Mouse (Mus musculus) midbrain, embryonic 11.5 days (tissue): ENCODE measurements at regions not wholly inside any gene's neighbourhood (a gene's known extent, or its start where the extent isn't known, plus 50 kb on each side); places are given as distances from the start of the nearest gene placed in this dataset.

Experiments
- ATAC-seq: fragments of 200-750 bp; cut with Nextera tagmentation; 2 replicates; pipeline ENCODE4 v1.8.0; 2017; ENCODE audit warnings: moderate TSS enrichment, moderate library complexity; ENCODE audit not compliant: low FRiP score
- DNase-seq: peaks from one replicate; pipeline ENCODE4 v3.0.0; 2015; ENCODE audit warnings: low spot score; ENCODE audit errors: missing footprints
- H3K27ac ChIP-seq: fragments of 300-500 bp; sonication (generic); 2 replicates; pipeline ENCODE4 v1.5.1; 2014; ENCODE audit warnings: low read depth, low read length
- H3K27me3 ChIP-seq: fragments of 300-500 bp; sonication (generic); 2 replicates; pipeline ENCODE4 v1.6.1; 2014; ENCODE audit warnings: mild to moderate bottlenecking, low read length, moderate library complexity, mixed read lengths; ENCODE audit not compliant: control insufficient read depth, insufficient read depth
- H3K36me3 ChIP-seq: fragments of 300-500 bp; sonication (generic); 2 replicates; pipeline ENCODE4 v1.6.1; 2014; ENCODE audit warnings: mild to moderate bottlenecking, low read length, moderate library complexity, mixed read lengths; ENCODE audit not compliant: control insufficient read depth, insufficient read depth
- H3K4me1 ChIP-seq: fragments of 300-500 bp; sonication (generic); 2 replicates; pipeline ENCODE4 v1.6.1; 2014; ENCODE audit warnings: low read length; ENCODE audit not compliant: control insufficient read depth, insufficient read depth
- H3K4me2 ChIP-seq: fragments of 300-500 bp; sonication (generic); 2 replicates; pipeline ENCODE4 v1.6.1; 2014; ENCODE audit warnings: mild to moderate bottlenecking, moderate library complexity
- H3K4me3 ChIP-seq: fragments of 300-500 bp; sonication (generic); 2 replicates; pipeline ENCODE4 v1.5.1; 2014; ENCODE audit warnings: low read depth, low read length
- H3K9ac ChIP-seq: fragments of 300-500 bp; sonication (generic); 2 replicates; pipeline ENCODE4 v1.6.1; 2014; ENCODE audit warnings: low read length
- H3K9me3 ChIP-seq: fragments of 300-500 bp; sonication (generic); 2 replicates; pipeline ENCODE4 v1.6.1; 2016; ENCODE audit warnings: low read length; ENCODE audit not compliant: control insufficient read depth
- WGBS: fragments of 180-500 bp; shearing (Covaris S2); extraction: QIAGEN DNeasy Blood & Tissue Kit; methylation state at CpG from one replicate; pipeline ENCODE4 v1.1.7; 2014; 5-methylcytosine and 5-hydroxymethylcytosine counted together

DNA sequence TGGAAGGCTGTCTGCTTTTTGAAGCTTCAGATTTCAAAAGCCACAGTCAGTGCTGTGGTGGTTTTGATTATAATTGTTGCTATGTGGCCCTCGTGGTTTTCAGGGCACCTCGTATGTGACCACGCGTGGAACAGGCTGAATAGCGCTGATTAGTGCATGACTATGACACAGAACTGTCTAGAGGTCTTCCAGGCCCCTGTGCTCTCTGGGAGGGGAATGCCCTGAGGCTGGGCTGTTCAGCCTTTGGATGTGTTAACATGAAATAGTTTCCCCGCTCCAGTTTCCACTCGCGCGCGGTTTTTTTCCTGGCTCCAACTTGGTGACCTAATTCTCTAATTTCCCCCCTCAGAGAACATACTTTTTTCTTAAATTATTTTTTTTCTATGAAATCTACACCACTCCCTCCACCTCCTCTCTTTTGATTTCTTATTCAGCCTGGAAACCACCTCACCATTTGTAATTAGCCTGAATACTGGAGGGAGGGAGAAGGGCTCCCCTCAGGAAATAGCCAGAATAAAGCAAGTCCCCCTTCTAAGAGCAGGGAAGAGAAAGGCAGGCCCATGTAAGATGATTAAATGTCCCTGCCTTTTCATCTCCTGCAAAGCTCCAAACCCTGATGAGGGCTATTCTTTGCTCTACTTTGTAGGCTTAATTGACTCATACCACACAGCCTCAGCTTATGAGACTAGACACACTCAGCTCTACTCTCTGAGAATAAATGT lies 156.0 kb upstream of the Btg1 start:
- 60% methylated on average over 10 of the region's 10 CpGs for WGBS
- Histone ChIP-seq H3K36me3 (no peaks in the 10 kb centered on the region), H3K9me3 (no peaks in the 10 kb centered on the region), H3K4me3 (no peak overlapping the region), H3K27me3 (no peaks in the 10 kb centered on the region), H3K4me1 (no peaks in the 10 kb centered on the region), H3K4me2 (no peak overlapping the region), H3K27ac (no peak overlapping the region), H3K9ac (no peak overlapping the region)
- no peak for DNase-seq
- ATAC-seq = peak; percentile 59; the same call in 1 of the 2 replicates

- Histone ChIP-seq H3K4me1 (no peaks in the 10 kb centered on the region), H3K4me2 (no peak overlapping the region), H3K27me3 (no peaks in the 10 kb centered on the region), H3K9me3 (no peaks in the 10 kb centered on the region), H3K36me3 (no peaks in the 10 kb centered on the region), H3K27ac (no peak overlapping the region), H3K9ac (no peak overlapping the region), H3K4me3 (no peak overlapping the region)
- 87% methylated on average over 6 of the region's 6 CpGs for WGBS
- ATAC-seq = no peak
- no peak for DNase-seq
Measured at GRCm38 (mm10) chr10:96465967-96466366, 150.8 kb upstream of the Btg1 start.

DNA sequence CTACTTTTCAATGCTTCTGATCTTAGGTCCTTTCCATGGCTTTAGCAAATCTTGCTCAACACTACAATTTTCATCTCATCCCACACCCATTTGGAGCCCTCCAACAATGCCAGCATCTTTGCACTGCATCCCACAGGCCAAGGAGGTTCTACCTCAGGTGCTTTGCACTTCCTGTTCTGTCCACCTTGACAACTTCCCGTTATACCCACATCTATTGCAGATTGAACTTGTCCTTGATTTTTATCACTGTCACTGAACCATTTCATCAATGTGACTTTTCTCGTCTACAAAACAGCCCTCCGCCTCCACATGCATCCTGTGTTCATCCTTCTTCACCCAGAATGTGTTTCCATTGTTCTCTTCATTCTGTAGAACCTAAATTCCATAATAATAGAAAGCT lies 150.0 kb upstream of the Btg1 start:
- Histone ChIP-seq H3K4me3 (no peak overlapping the region), H3K4me2 (no peak overlapping the region), H3K4me1 (no peaks in the 10 kb centered on the region), H3K27ac (no peak overlapping the region), H3K36me3 (no peaks in the 10 kb centered on the region), H3K27me3 (no peaks in the 10 kb centered on the region), H3K9me3 (no peaks in the 10 kb centered on the region), H3K9ac (no peak overlapping the region)
- no peak for ATAC-seq
- no peak for DNase-seq
- WGBS = 87% methylated on average over 3 of the region's 3 CpGs

DNA sequence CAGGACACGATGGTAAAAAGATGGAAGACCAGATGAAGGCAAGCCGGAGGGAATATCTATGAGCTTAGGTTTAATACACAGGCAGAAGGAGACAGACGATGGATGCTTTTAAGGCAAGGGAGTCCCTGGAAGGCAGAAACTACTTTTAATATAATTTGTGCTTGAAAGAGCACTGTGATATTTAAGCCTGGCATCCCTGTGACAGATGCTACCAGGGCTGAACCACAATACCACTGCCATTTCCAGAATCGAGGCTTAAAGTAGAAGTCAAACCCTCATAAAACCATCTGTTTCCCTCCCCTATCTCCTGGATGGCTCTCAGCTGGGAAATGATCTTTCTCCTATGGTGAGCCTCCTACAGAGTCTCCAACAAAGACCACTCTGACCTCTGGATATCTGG lies 149.1 kb upstream of the Btg1 start:
- Histone ChIP-seq H3K27me3 (no peaks in the 10 kb centered on the region), H3K36me3 (no peaks in the 10 kb centered on the region), H3K9ac (no peak overlapping the region), H3K4me1 (no peaks in the 10 kb centered on the region), H3K4me2 (no peak overlapping the region), H3K27ac (no peak overlapping the region), H3K4me3 (no peak overlapping the region), H3K9me3 (no peaks in the 10 kb centered on the region)
- DNase-seq (no peak), ATAC-seq (no peak)
- WGBS = 90% methylated on average over 4 of the region's 4 CpGs

DNA sequence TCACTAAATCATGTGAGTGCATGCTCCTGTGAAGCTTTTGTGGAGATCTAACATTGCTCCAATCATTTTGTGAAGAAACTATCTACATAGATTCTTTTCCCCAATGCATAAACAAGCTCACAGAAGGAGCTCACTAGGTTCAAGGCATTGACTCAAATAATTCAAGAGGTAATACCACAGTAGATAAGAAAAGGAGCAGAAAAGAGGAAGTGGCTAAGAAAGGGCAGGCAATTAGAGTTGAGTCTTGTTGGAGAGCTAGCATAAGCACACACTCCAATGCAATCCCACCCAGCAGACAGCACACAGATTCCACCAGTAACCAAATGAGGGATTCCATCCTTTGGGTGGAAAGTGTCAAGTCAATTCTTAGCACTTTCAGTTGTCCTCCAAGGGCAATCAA lies 145.3 kb upstream of the Btg1 start:
- H3K36me3 ChIP-seq = no peaks in the 10 kb centered on the region
- H3K4me1 ChIP-seq = no peaks in the 10 kb centered on the region

DNA sequence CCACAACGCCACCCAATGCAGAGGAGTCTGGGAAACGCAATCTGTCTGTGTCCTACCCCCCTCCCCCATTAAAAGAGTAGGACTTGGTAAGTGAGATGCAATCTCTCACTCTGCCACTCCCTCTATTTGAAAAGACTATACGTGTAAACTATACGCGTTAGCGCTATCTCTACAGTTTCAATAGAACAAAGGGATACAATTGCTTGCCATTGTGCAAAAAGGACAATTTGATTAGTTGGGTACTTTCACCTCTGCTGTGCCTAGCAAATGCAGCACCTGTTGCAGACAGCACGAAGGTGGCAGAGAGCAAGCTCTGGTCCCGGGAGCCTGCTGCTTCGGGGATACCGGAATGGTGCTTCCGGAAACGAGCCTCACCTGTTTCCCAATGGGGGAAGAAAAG lies 137.5 kb upstream of the Btg1 start:
- 76% methylated on average over 12 of the region's 12 CpGs for WGBS
- no peak for ATAC-seq
- Histone ChIP-seq H3K9ac (no peak overlapping the region), H3K36me3 (no peaks in the 10 kb centered on the region), H3K4me3 (no peak overlapping the region), H3K9me3 (no peaks in the 10 kb centered on the region), H3K4me2 (no peak overlapping the region), H3K27me3 (no peaks in the 10 kb centered on the region), H3K27ac (no peak overlapping the region), H3K4me1 (0 out of 2 replicates have a peak, but pooled peaks cover 3% of the 10 kb centered on the region)
- DNase-seq = no peak

More for the DNA sequence above, 145.3 kb upstream of the Btg1 start:
- Histone ChIP-seq H3K27me3 (no peaks in the 10 kb centered on the region), H3K27ac (no peak overlapping the region), H3K9me3 (no peaks in the 10 kb centered on the region), H3K4me2 (no peak overlapping the region), H3K9ac (no peak overlapping the region), H3K4me3 (no peak overlapping the region)
- DNase-seq (no peak), ATAC-seq (no peak)

- Histone ChIP-seq H3K36me3 (no peaks in the 10 kb centered on the region), H3K4me2 (no peak overlapping the region), H3K9ac (no peak overlapping the region), H3K27ac (no peak overlapping the region), H3K9me3 (no peaks in the 10 kb centered on the region), H3K27me3 (no peaks in the 10 kb centered on the region), H3K4me3 (no peak overlapping the region), H3K4me1 (0 out of 2 replicates have a peak, but pooled peaks cover 3% of the 10 kb centered on the region)
- ATAC-seq (no peak), DNase-seq (peak; percentile 85)
- WGBS = 82% methylated on average over 8 of the region's 8 CpGs
Measured at GRCm38 (mm10) chr10:96479786-96480185, 137.0 kb upstream of the Btg1 start.

DNA sequence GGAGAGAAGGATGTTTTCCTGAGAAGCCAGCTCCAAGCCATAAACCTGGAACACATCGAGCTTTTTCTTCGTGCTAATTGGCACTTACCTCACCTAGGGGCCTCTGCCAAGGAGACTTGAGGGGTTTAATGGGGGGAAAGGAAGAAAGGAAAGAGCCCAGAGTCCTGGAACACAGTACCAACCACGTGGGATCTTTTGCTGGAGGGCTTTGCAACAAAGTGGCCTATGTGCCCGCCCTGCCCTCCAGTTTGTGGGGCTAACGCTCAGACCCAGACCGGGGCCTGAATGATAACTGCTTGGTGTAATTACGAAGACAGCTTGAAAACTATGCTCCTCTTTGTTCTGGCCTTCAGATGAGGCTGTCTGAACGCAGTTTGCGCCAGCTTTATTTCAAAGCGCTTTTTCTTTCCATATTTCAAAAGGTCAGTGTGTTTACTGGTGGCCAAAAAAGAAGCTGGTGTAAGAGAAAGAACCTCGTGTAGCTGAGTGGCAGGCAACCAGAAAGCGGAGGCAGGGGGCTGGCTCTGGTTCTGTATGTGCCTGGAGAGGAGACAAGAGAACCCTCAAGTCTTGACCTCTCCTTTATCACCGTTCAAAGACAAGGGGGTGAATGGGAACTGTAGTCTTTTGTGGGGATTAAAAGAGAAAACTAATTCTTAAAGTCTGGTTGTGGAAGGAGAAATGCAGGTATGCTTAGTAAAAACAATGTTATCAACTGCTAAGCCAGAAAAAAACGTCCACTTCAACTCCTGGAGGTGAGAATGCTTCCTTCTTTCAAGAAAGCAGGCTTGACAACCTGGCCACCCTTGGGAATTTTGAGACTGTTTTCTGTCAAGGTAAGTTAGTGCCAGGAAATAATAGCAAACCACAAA lies 136.1 kb upstream of the Btg1 start:
- H3K9me3 ChIP-seq = no peaks in the 10 kb centered on the region
- 60% methylated on average over 14 of the region's 14 CpGs for WGBS
- no peak overlapping the region for H3K9ac ChIP-seq
- DNase-seq = peak; percentile 86
- H3K4me3 ChIP-seq = no peak overlapping the region
- H3K27ac ChIP-seq = no peak overlapping the region
- ATAC-seq = no peak
- H3K4me1 ChIP-seq = 0 out of 2 replicates have a peak, but pooled peaks cover 3% of the 10 kb centered on the region
- no peaks in the 10 kb centered on the region for H3K27me3 ChIP-seq
- no peak overlapping the region for H3K4me2 ChIP-seq
- no peaks in the 10 kb centered on the region for H3K36me3 ChIP-seq

- no peak for DNase-seq
- Histone ChIP-seq H3K27ac (no peak overlapping the region), H3K4me2 (no peak overlapping the region), H3K9ac (no peak overlapping the region), H3K36me3 (no peaks in the 10 kb centered on the region), H3K4me1 (0 out of 2 replicates have a peak, but pooled peaks cover 3% of the 10 kb centered on the region), H3K9me3 (no peaks in the 10 kb centered on the region), H3K4me3 (no peak overlapping the region), H3K27me3 (no peaks in the 10 kb centered on the region)
- no peak for ATAC-seq
- 76% methylated on average over 8 of the region's 8 CpGs for WGBS
Measured at GRCm38 (mm10) chr10:96481325-96481638, 135.5 kb upstream of the Btg1 start.
